ENCODE assay signal across 22 mouse cellular contexts in the genomic region with DNA sequence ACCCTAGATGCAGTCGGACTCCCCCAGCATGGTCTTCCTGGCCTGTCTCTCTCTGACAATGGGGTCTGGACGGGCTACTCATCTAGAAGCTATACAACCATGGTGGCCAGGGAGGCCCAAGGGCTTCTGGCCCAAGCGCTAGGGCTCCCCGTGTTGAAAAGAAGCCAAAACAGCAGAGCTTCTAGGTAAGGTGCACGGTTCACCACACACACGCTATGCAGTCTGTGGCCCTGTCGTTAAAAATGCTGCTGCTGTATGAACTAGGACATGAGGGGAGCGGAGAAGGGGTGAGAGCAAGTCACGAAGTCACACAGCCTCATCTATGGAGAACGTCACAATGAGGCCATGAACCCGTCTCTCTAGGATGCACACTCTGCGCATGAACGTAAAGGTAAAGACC. TPM values are rescaled to one million over a fixed set of nuclear protein-coding genes. Genes with fewer than 3 reads are reported as not detected.
DNase-seq lines count a peak whose midpoint lies in the region; ATAC-seq and TF ChIP-seq lines count a peak whose summit lies in the region.
"Had no signal": no experiment of that assay in that cellular context is flagged by ENCODE, and none has a peak within 500 bp of the region (broad histone marks: within the 10 kb centered on the region; RNA-seq: fewer than 3 reads in every experiment).

No protein-coding gene starts in this region.

- no peak for TF ChIP-seq POLR2A in kidney, adult 2 months (IDR thresholded peaks at IDR 0.05; ENCODE audit: low read depth, low read length)

- H3K4me2 ChIP-seq in kidney, embryonic 16.5 days (replicated peaks; ENCODE audit: low read depth, low read length) = no peak overlapping the region
- H3K4me2 ChIP-seq: embryonic facial prominence, embryonic 13.5 days; forebrain, embryonic 12.5 days; hindbrain, embryonic 13.5 days had no signal

- H3K9me3 ChIP-seq in kidney, embryonic 16.5 days (ENCODE audit: low read length) = no peaks in the 10 kb centered on the region
- H3K9me3 ChIP-seq: embryonic facial prominence, embryonic 13.5 days; forebrain, embryonic 12.5 days; heart, embryonic 10.5 days; hindbrain, embryonic 13.5 days had no signal

- ATAC-seq in kidney, embryonic 16.5 days (ENCODE audit: low FRiP score, low TSS enrichment) = no peak
- ATAC-seq: forebrain, embryonic 16.5 days had no signal

- 0 out of 2 replicates have a peak, but pooled peaks cover 3% of the 10 kb centered on the region for H3K4me1 ChIP-seq in kidney, adult 2 months (ENCODE audit: control insufficient read depth, insufficient read depth, low read length)
- peaks cover 36% of the 10 kb centered on the region for H3K4me1 ChIP-seq in kidney, embryonic 16.5 days (ENCODE audit: insufficient read depth, low read length)

- no peaks in the 10 kb centered on the region for H3K36me3 ChIP-seq in kidney, adult 2 months (ENCODE audit: control insufficient read depth, insufficient read depth, low read length)
- H3K36me3 ChIP-seq in kidney, embryonic 16.5 days (ENCODE audit: insufficient read depth, low read length) = no peaks in the 10 kb centered on the region
- H3K36me3 ChIP-seq: forebrain, embryonic 12.5 days had no signal

- H3K9ac ChIP-seq in kidney, embryonic 16.5 days (replicated peaks; ENCODE audit: low read length) = no peak overlapping the region
- H3K9ac ChIP-seq: embryonic facial prominence, embryonic 13.5 days; forebrain, embryonic 12.5 days; hindbrain, embryonic 13.5 days had no signal

- peak; percentile 29 for DNase-seq in kidney, adult 18-20 months
- DNase-seq in kidney, adult 2 months = peak; percentile 56
- DNase-seq in kidney, postnatal 36 days = peak; percentile 29 to 41
- no peak for DNase-seq in T-cell, adult 2 months (ENCODE audit: low spot score)
- DNase-seq in urinary bladder, postnatal 4 days (ENCODE audit: low spot score in 2 of 2) = no peak
- DNase-seq: adrenal gland, adult 8-10 months; adrenal gland, postnatal 36 days; cerebellum, adult 11-12 months; cerebellum, adult 9-10 months; cerebellum, postnatal 25 days; gastrocnemius, postnatal 10 days; heart, adult 18-20 months; heart, postnatal 10 days; heart, postnatal 4 days had no signal

- no peak overlapping the region for H3K4me3 ChIP-seq in kidney, adult 2 months (ENCODE audit: insufficient read depth, low read depth, low read length)
- no peak overlapping the region for H3K4me3 ChIP-seq in kidney, embryonic 16.5 days (ENCODE audit: low read length)
- H3K4me3 ChIP-seq: embryonic facial prominence, embryonic 13.5 days; forebrain, embryonic 12.5 days; heart, embryonic 10.5 days; hindbrain, embryonic 13.5 days had no signal

- WGBS in kidney, adult 2 months = 51% methylated on average over 13 of the region's 13 CpGs
- 67% methylated on average over 13 of the region's 13 CpGs for WGBS in kidney, embryonic 16.5 days

- TF ChIP-seq CTCF in kidney, adult 2 months (conservative IDR thresholded peaks at IDR 0.05; ENCODE audit: insufficient read depth, insufficient read length, low read depth, low read length) = no peak

- H3K27ac ChIP-seq in kidney, adult 2 months (ENCODE audit: insufficient read depth, low read depth, low read length) = no peak overlapping the region
- 0 out of 2 replicates have a peak overlapping the region, but pooled peaks have one; percentile 10 for H3K27ac ChIP-seq in kidney, embryonic 16.5 days (ENCODE audit: low read length)
- H3K27ac ChIP-seq: embryonic facial prominence, embryonic 13.5 days; forebrain, embryonic 12.5 days; heart, embryonic 10.5 days; hindbrain, embryonic 13.5 days had no signal

- no peaks in the 10 kb centered on the region for H3K27me3 ChIP-seq in kidney, adult 2 months (replicated peaks; ENCODE audit: control insufficient read depth, insufficient read depth, low read length)
- no peaks in the 10 kb centered on the region for H3K27me3 ChIP-seq in kidney, embryonic 16.5 days (ENCODE audit: insufficient read depth, low read length)
- H3K27me3 ChIP-seq: embryonic facial prominence, embryonic 13.5 days had no signal

RNA-seq across cellular contexts. Expression of gene Cacna1h, which starts 31.4 kb away (rescaled TPM):
- polyA plus RNA-seq in kidney, adult 2 months (2012; rRNA removed) = 0.44 and 1.3 TPM in 2 replicates
- polyA plus RNA-seq in kidney, embryonic 16.5 days (2015; fragmentation: Nextera tagmentation; extraction: Ambion mirVana) = 3.3 and 3.5 TPM in 2 replicates

RNA-seq across cellular contexts. Expression of gene Tpsg1, which starts 33.2 kb away (rescaled TPM):
- polyA plus RNA-seq in kidney, adult 2 months (2012; rRNA removed) = 0.12 TPM in 1 of 2 replicates, not detected in the other
- polyA plus RNA-seq in kidney, embryonic 16.5 days (2015; fragmentation: Nextera tagmentation; extraction: Ambion mirVana) = 0.25 TPM in 1 of 2 replicates, not detected in the other
- polyA plus RNA-seq: cortical plate, adult 2 months; forebrain, embryonic 16.5 days; frontal cortex, adult 2 months had no signal

RNA-seq across cellular contexts. Expression of gene Tpsb2, which starts 36.1 kb away (rescaled TPM):
- polyA plus RNA-seq in kidney, adult 2 months (2012; rRNA removed) = 1.8 and 2.4 TPM in 2 replicates
- polyA plus RNA-seq in kidney, embryonic 16.5 days (2015; fragmentation: Nextera tagmentation; extraction: Ambion mirVana) = 2.0 and 2.2 TPM in 2 replicates
- polyA plus RNA-seq: forebrain, embryonic 12.5 days; forebrain, embryonic 16.5 days; frontal cortex, adult 2 months; heart, embryonic 10.5 days had no signal

RNA-seq across cellular contexts. Expression of gene Tekt4, which starts 52.2 kb away (rescaled TPM):
- polyA plus RNA-seq in kidney, adult 2 months (2012; rRNA removed) = 0.07 and 0.08 TPM in 2 replicates
- not detected in 2 replicates for polyA plus RNA-seq in kidney, embryonic 16.5 days (2015; fragmentation: Nextera tagmentation; extraction: Ambion mirVana)
- polyA plus RNA-seq: embryonic facial prominence, embryonic 13.5 days had no signal

RNA-seq across cellular contexts. Expression of gene Tpsab1, which starts 56.9 kb away (rescaled TPM):
- not detected in 2 replicates for polyA plus RNA-seq in kidney, adult 2 months (2012; rRNA removed)
- polyA plus RNA-seq in kidney, embryonic 16.5 days (2015; fragmentation: Nextera tagmentation; extraction: Ambion mirVana) = 0.36 and 0.49 TPM in 2 replicates
- polyA plus RNA-seq: cortical plate, adult 2 months; forebrain, embryonic 12.5 days; forebrain, embryonic 16.5 days; frontal cortex, adult 2 months; heart, embryonic 10.5 days had no signal

Comparison
In these comparisons a context has a peak if more than half of its experiments do, and no peak if none do; other contexts are left out.
1. DNase-seq: peak in kidney, adult 18-20 months (single experiment), kidney, adult 2 months (single experiment) and kidney, postnatal 36 days (2 of 2); none in T-cell, adult 2 months (single experiment) and urinary bladder, postnatal 4 days (0 of 2).